Mouse (Mus musculus): ENCODE data around the gene H2afx. TPM values are rescaled to one million over a fixed set of nuclear protein-coding genes. Genes with fewer than 3 reads are reported as not detected.

The H2afx gene
- total and polyA plus RNA-seq, 3 experiments, result 89.6 to 828 TPM; not detected in 1

- no peak overlapping the region for H3K9ac ChIP-seq (ENCODE audit: control insufficient read depth, low read depth, low read length, poor library complexity, severe bottlenecking)
Observed at GRCm38 (mm10) chr9:44330736-44331135, 3.8 kb upstream of the H2afx start.

GRCm38 (mm10) chr9:44332918-44333638 is 1.4 kb upstream of the H2afx start:
- H3K4me3 ChIP-seq (ENCODE audit: control insufficient read depth in 1 of 2, insufficient read depth in 1 of 2, low read depth in 2 of 2, low read length in 2 of 2), result no peak overlapping the region
- no peak for DNase-seq (ENCODE audit: low read depth, low spot score)
- TF ChIP-seq MAX (IDR thresholded peaks at IDR 0.05; ENCODE audit: low read length), result peak; percentile 41; the same call in 1 of the 2 replicates
- no peak for TF ChIP-seq RCOR1 (IDR thresholded peaks at IDR 0.05; ENCODE audit: low read depth, low read length)
- no peaks in the 10 kb centered on the region for H3K9me3 ChIP-seq (replicated peaks; ENCODE audit: insufficient read depth, low read length)
- peaks cover 0 to 6% of the 10 kb centered on the region in 2 experiments; a peak in 3 of 4 replicates for H3K36me3 ChIP-seq (ENCODE audit: control insufficient read depth in 1 of 2, insufficient read depth in 2 of 2, low read length in 2 of 2)
- H3K27me3 ChIP-seq (ENCODE audit: control insufficient read depth in 1 of 2, insufficient read depth in 2 of 2, low read length in 2 of 2), result no peaks in the 10 kb centered on the region
- H3K4me1 ChIP-seq (ENCODE audit: control insufficient read depth in 1 of 2, insufficient read depth in 2 of 2, low read length in 2 of 2), result peaks cover 0 to 3% of the 10 kb centered on the region in 2 experiments; a peak in 1 of 4 replicates
- H3K27ac ChIP-seq (ENCODE audit: control insufficient read depth, low read depth, low read length), result no peak overlapping the region
- peaks cover 24% of the 10 kb centered on the region for H3K79me2 ChIP-seq (ENCODE audit: control insufficient read depth, insufficient read depth, low read length, poor library complexity)
- no peak overlapping the region for H3K9ac ChIP-seq (ENCODE audit: control insufficient read depth, low read depth, low read length, poor library complexity, severe bottlenecking)

More at GRCm38 (mm10) chr9:44330736-44331135, 3.8 kb upstream of the H2afx start:
- DNase-seq (ENCODE audit: low read depth, low spot score), result no peak
- H3K4me3 ChIP-seq (ENCODE audit: control insufficient read depth in 1 of 2, insufficient read depth in 1 of 2, low read depth in 2 of 2, low read length in 2 of 2), result no peak overlapping the region
- no peaks in the 10 kb centered on the region for H3K9me3 ChIP-seq (replicated peaks; ENCODE audit: insufficient read depth, low read length)
- H3K4me1 ChIP-seq (ENCODE audit: control insufficient read depth in 1 of 2, insufficient read depth in 2 of 2, low read length in 2 of 2), result peaks cover 0 to 6% of the 10 kb centered on the region in 2 experiments; a peak in 2 of 4 replicates
- no peak overlapping the region for H3K27ac ChIP-seq (ENCODE audit: control insufficient read depth, low read depth, low read length)
- TF ChIP-seq ELF1 (IDR thresholded peaks at IDR 0.05; ENCODE audit: low read depth, low read length) (no peak), KAT2A (conservative IDR thresholded peaks at IDR 0.05; ENCODE audit: low read depth, low read length) (no peak), ZNF384 (IDR thresholded peaks at IDR 0.05; ENCODE audit: low read depth, low read length) (no peak), EP300 (IDR thresholded peaks at IDR 0.05; ENCODE audit: low read depth in 1 of 2, low read length in 2 of 2) (no peak), UBTF (IDR thresholded peaks at IDR 0.05; ENCODE audit: borderline replicate concordance, insufficient read depth, low read depth, low read length) (no peak), CTCF (IDR thresholded peaks at IDR 0.05 in 2 of 3, conservative IDR thresholded peaks at IDR 0.05 in 1 of 3; ENCODE audit: control insufficient read depth in 1 of 3, insufficient read depth in 1 of 3, low read depth in 2 of 3, low read length in 3 of 3, poor library complexity in 1 of 3, severe bottlenecking in 1 of 3) (no peak), MAZ (IDR thresholded peaks at IDR 0.05; ENCODE audit: low read depth, low read length) (no peak), SMC3 (IDR thresholded peaks at IDR 0.05; ENCODE audit: low read depth, low read length) (no peak), ZC3H11A (IDR thresholded peaks at IDR 0.05; ENCODE audit: low read depth, low read length) (no peak), MYC (IDR thresholded peaks at IDR 0.05; ENCODE audit: low read depth, low read length) (no peak), NRF1 (IDR thresholded peaks at IDR 0.05; ENCODE audit: insufficient read depth, low read depth, low read length, poor library complexity, severe bottlenecking) (no peak), USF2 (IDR thresholded peaks at IDR 0.05; ENCODE audit: borderline replicate concordance in 1 of 2, insufficient read depth in 1 of 2, low read depth in 1 of 2, low read length in 2 of 2) (no peak), ZMIZ1 (IDR thresholded peaks at IDR 0.05; ENCODE audit: low read depth, low read length) (no peak), CHD2 (IDR thresholded peaks at IDR 0.05; ENCODE audit: low read length) (no peak), MYB (IDR thresholded peaks at IDR 0.05; ENCODE audit: low read depth, low read length) (no peak), RAD21 (IDR thresholded peaks at IDR 0.05; ENCODE audit: low read depth, low read length) (no peak), MAFK (IDR thresholded peaks at IDR 0.05; ENCODE audit: borderline replicate concordance, low read depth, low read length) (no peak), MAX (IDR thresholded peaks at IDR 0.05; ENCODE audit: low read length) (no peak), JUND (IDR thresholded peaks at IDR 0.05; ENCODE audit: low read depth, low read length) (no peak), POLR2A (IDR thresholded peaks at IDR 0.05; ENCODE audit: control insufficient read depth in 1 of 2, insufficient read depth in 1 of 2, low read depth in 1 of 2, low read length in 2 of 2, poor library complexity in 1 of 2) (no peak)
- H3K27me3 ChIP-seq (ENCODE audit: control insufficient read depth in 1 of 2, insufficient read depth in 2 of 2, low read length in 2 of 2), result no peaks in the 10 kb centered on the region
- H3K36me3 ChIP-seq (ENCODE audit: control insufficient read depth in 1 of 2, insufficient read depth in 2 of 2, low read length in 2 of 2), result no peaks in the 10 kb centered on the region; a peak in 2 of 4 replicates
- peaks cover 23% of the 10 kb centered on the region for H3K79me2 ChIP-seq (ENCODE audit: control insufficient read depth, insufficient read depth, low read length, poor library complexity)

Measured in MEL (cell line).